ENCODE assay signal across 19 mouse cellular contexts in genomic region chr9:107918884-107919283, GRCm38 (mm10). TPM values are rescaled to one million over a fixed set of nuclear protein-coding genes. Genes with fewer than 3 reads are reported as not detected.
"Had no signal": no experiment of that assay in that cellular context is flagged by ENCODE, and none has a peak within 500 bp of the region (broad histone marks: within the 10 kb centered on the region; RNA-seq: fewer than 3 reads in every experiment).

No protein-coding gene starts in this region.

- H3K36me3 ChIP-seq: liver, embryonic 12.5 days; midbrain, embryonic 12.5 days; neural tube, embryonic 15.5 days had no signal

- H3K4me3 ChIP-seq: limb, embryonic 15.5 days; liver, embryonic 12.5 days; midbrain, embryonic 12.5 days; neural tube, embryonic 15.5 days had no signal

- H3K27me3 ChIP-seq: limb, embryonic 15.5 days; neural tube, embryonic 15.5 days had no signal

- H3K9me3 ChIP-seq: limb, embryonic 15.5 days; liver, embryonic 12.5 days; midbrain, embryonic 12.5 days; neural tube, embryonic 15.5 days had no signal

- ATAC-seq: liver, embryonic 12.5 days had no signal

- H3K4me2 ChIP-seq: limb, embryonic 15.5 days; liver, embryonic 12.5 days; neural tube, embryonic 15.5 days had no signal

- H3K27ac ChIP-seq: kidney, postnatal 0 days; limb, embryonic 15.5 days; liver, embryonic 12.5 days; midbrain, embryonic 12.5 days; neural tube, embryonic 15.5 days had no signal

- DNase-seq: kidney, adult 11 months; kidney, adult 9 months; kidney, postnatal 36 days; lung, embryonic 14.5 days; lung, postnatal 10 days; lung, postnatal 4 days; right cerebral cortex, adult 18-20 months; right cerebral cortex, postnatal 25 days; thymus, postnatal 36 days had no signal

- H3K9ac ChIP-seq: limb, embryonic 15.5 days; liver, embryonic 12.5 days; lung, embryonic 14.5 days; midbrain, embryonic 12.5 days; neural tube, embryonic 15.5 days had no signal

RNA-seq across cellular contexts. Expression of gene Actl11, which starts 9.4 kb away (rescaled TPM):
- polyA plus RNA-seq: kidney, postnatal 0 days; limb, embryonic 11.5 days; limb, embryonic 15.5 days; liver, embryonic 12.5 days; liver, embryonic 16.5 days; lung, embryonic 14.5 days; midbrain, embryonic 12.5 days; neural tube, embryonic 15.5 days; small intestine, adult 2 months; stomach, embryonic 16.5 days; thymus, postnatal 0 days had no signal
